In genomic region chr5:140226871-140227270, GRCm38 (mm10) we compare ENCODE assay signal across 27 mouse cellular contexts.
DNase-seq lines count a peak whose midpoint lies in the region; ATAC-seq and TF ChIP-seq lines count a peak whose summit lies in the region.
"Had no signal": no experiment of that assay in that cellular context is flagged by ENCODE, and none has a peak within 500 bp of the region (broad histone marks: within the 10 kb centered on the region; RNA-seq: fewer than 3 reads in every experiment).

No protein-coding gene starts in this region.

- H3K4me2 ChIP-seq in forebrain, embryonic 13.5 days, result no peak overlapping the region
- no peak overlapping the region for H3K4me2 ChIP-seq in forebrain, postnatal 0 days (ENCODE audit: low read depth)
- H3K4me2 ChIP-seq in kidney, embryonic 16.5 days (replicated peaks; ENCODE audit: low read depth, low read length), result no peak overlapping the region
- H3K4me2 ChIP-seq: embryonic facial prominence, embryonic 12.5 days; heart, embryonic 13.5 days; limb, embryonic 12.5 days; liver, embryonic 15.5 days; lung, embryonic 14.5 days; neural tube, embryonic 15.5 days had no signal

- no peak for TF ChIP-seq CTCF in forebrain, postnatal 0 days (IDR thresholded peaks at IDR 0.05; ENCODE audit: low read depth)
- no peak for TF ChIP-seq CTCF in kidney, adult 2 months (conservative IDR thresholded peaks at IDR 0.05; ENCODE audit: insufficient read depth, insufficient read length, low read depth, low read length)
- TF ChIP-seq CTCF in thymus, adult 2 months (IDR thresholded peaks at IDR 0.05; ENCODE audit: borderline replicate concordance, control insufficient read depth, extremely low read depth, insufficient read depth, low read length, poor library complexity), result no peak

- WGBS in forebrain, embryonic 13.5 days, result 80% methylated on average over 3 of the region's 3 CpGs
- whole genome bisulfite sequencing in forebrain, postnatal 0 days, result 82% methylated on average over 3 of the region's 3 CpGs
- WGBS in kidney, embryonic 16.5 days, result 94% methylated on average over 3 of the region's 3 CpGs
- 90% methylated on average over 3 of the region's 3 CpGs for WGBS in kidney, adult 2 months
- WGBS in thymus, adult 2 months, result 29% methylated on average over 3 of the region's 3 CpGs

- H3K27ac ChIP-seq in forebrain, embryonic 13.5 days, result peak overlapping the region; percentile 31; the same call in 1 of the 2 replicates
- no peak overlapping the region for H3K27ac ChIP-seq in forebrain, postnatal 0 days (ENCODE audit: low read depth, low read length)
- 0 out of 2 replicates have a peak overlapping the region, but pooled peaks have one; percentile 13 for H3K27ac ChIP-seq in kidney, embryonic 16.5 days (ENCODE audit: low read length)
- no peak overlapping the region for H3K27ac ChIP-seq in kidney, adult 2 months (ENCODE audit: insufficient read depth, low read depth, low read length)
- H3K27ac ChIP-seq in thymus, adult 2 months (ENCODE audit: control insufficient read depth, insufficient read depth, low read length), result peak overlapping the region; percentile 76
- H3K27ac ChIP-seq: embryonic facial prominence, embryonic 12.5 days; gastrocnemius, adult 2 months; heart, embryonic 13.5 days; layer of hippocampus, adult 2 months; left cerebral cortex, adult 2 months; limb, embryonic 12.5 days; liver, embryonic 15.5 days; neural tube, embryonic 15.5 days had no signal

- H3K4me1 ChIP-seq in forebrain, embryonic 13.5 days, result peaks cover 20% of the 10 kb centered on the region
- no peaks in the 10 kb centered on the region for H3K4me1 ChIP-seq in forebrain, postnatal 0 days (ENCODE audit: insufficient read depth)
- H3K4me1 ChIP-seq in kidney, embryonic 16.5 days (ENCODE audit: insufficient read depth, low read length), result peaks cover 9% of the 10 kb centered on the region; the same call in 1 of the 2 replicates
- 0 out of 2 replicates have a peak, but pooled peaks cover 5% of the 10 kb centered on the region for H3K4me1 ChIP-seq in kidney, adult 2 months (ENCODE audit: control insufficient read depth, insufficient read depth, low read length)
- peaks cover 64% of the 10 kb centered on the region for H3K4me1 ChIP-seq in thymus, adult 2 months (replicated peaks; ENCODE audit: control insufficient read depth, insufficient read depth, low read length)
- H3K4me1 ChIP-seq: heart, embryonic 13.5 days; liver, embryonic 15.5 days had no signal

- no peak overlapping the region for H3K4me3 ChIP-seq in forebrain, embryonic 13.5 days
- H3K4me3 ChIP-seq in forebrain, postnatal 0 days (ENCODE audit: low read depth, low read length), result no peak overlapping the region
- H3K4me3 ChIP-seq in kidney, embryonic 16.5 days (ENCODE audit: low read length), result no peak overlapping the region
- H3K4me3 ChIP-seq in kidney, adult 2 months (ENCODE audit: insufficient read depth, low read depth, low read length), result no peak overlapping the region
- H3K4me3 ChIP-seq in thymus, adult 2 months (ENCODE audit: control insufficient read depth, insufficient read depth, low read length), result no peak overlapping the region
- H3K4me3 ChIP-seq: embryonic facial prominence, embryonic 12.5 days; gastrocnemius, adult 2 months; heart, embryonic 13.5 days; layer of hippocampus, adult 2 months; left cerebral cortex, adult 2 months; limb, embryonic 12.5 days; liver, embryonic 15.5 days; neural tube, embryonic 15.5 days had no signal

- TF ChIP-seq POLR2A in kidney, adult 2 months (IDR thresholded peaks at IDR 0.05; ENCODE audit: low read depth, low read length), result no peak
- no peak for TF ChIP-seq POLR2A in thymus, adult 2 months (IDR thresholded peaks at IDR 0.05; ENCODE audit: control insufficient read depth, extremely low read depth, insufficient read depth, low read length, poor library complexity)

- H3K27me3 ChIP-seq in forebrain, embryonic 13.5 days, result no peaks in the 10 kb centered on the region
- no peaks in the 10 kb centered on the region for H3K27me3 ChIP-seq in forebrain, postnatal 0 days (ENCODE audit: insufficient read depth, low read length)
- H3K27me3 ChIP-seq in kidney, embryonic 16.5 days (ENCODE audit: insufficient read depth, low read length), result no peaks in the 10 kb centered on the region
- H3K27me3 ChIP-seq in kidney, adult 2 months (replicated peaks; ENCODE audit: control insufficient read depth, insufficient read depth, low read length), result no peaks in the 10 kb centered on the region
- H3K27me3 ChIP-seq in thymus, adult 2 months (ENCODE audit: control insufficient read depth, insufficient read depth, low read length), result no peaks in the 10 kb centered on the region
- H3K27me3 ChIP-seq: embryonic facial prominence, embryonic 12.5 days; heart, embryonic 13.5 days; limb, embryonic 12.5 days; liver, embryonic 15.5 days; neural tube, embryonic 15.5 days had no signal

- no peak for ATAC-seq in forebrain, embryonic 13.5 days
- no peak for ATAC-seq in forebrain, postnatal 0 days
- no peak for ATAC-seq in kidney, embryonic 16.5 days (ENCODE audit: low FRiP score, low TSS enrichment)
- ATAC-seq in frontal cortex, adult (ENCODE audit: low TSS enrichment), result no peak
- ATAC-seq: intestine, postnatal 0 days had no signal

- no peaks in the 10 kb centered on the region for H3K9me3 ChIP-seq in forebrain, embryonic 13.5 days (replicated peaks)
- no peaks in the 10 kb centered on the region for H3K9me3 ChIP-seq in forebrain, postnatal 0 days (ENCODE audit: low read length)
- no peaks in the 10 kb centered on the region for H3K9me3 ChIP-seq in kidney, embryonic 16.5 days (ENCODE audit: low read length)
- H3K9me3 ChIP-seq: embryonic facial prominence, embryonic 12.5 days; heart, embryonic 13.5 days; limb, embryonic 12.5 days; liver, embryonic 15.5 days; neural tube, embryonic 15.5 days had no signal

- H3K36me3 ChIP-seq in forebrain, embryonic 13.5 days (ENCODE audit: poor library complexity, severe bottlenecking), result no peaks in the 10 kb centered on the region
- no peaks in the 10 kb centered on the region for H3K36me3 ChIP-seq in forebrain, postnatal 0 days (ENCODE audit: insufficient read depth)
- H3K36me3 ChIP-seq in kidney, embryonic 16.5 days (ENCODE audit: insufficient read depth, low read length), result no peaks in the 10 kb centered on the region
- H3K36me3 ChIP-seq in kidney, adult 2 months (ENCODE audit: control insufficient read depth, insufficient read depth, low read length), result no peaks in the 10 kb centered on the region
- no peaks in the 10 kb centered on the region for H3K36me3 ChIP-seq in thymus, adult 2 months (ENCODE audit: control insufficient read depth, insufficient read depth, low read length)
- H3K36me3 ChIP-seq: embryonic facial prominence, embryonic 12.5 days; heart, embryonic 13.5 days; liver, embryonic 15.5 days; neural tube, embryonic 15.5 days had no signal

- no peak for DNase-seq in forebrain, postnatal 0 days
- DNase-seq in kidney, adult 2 months, result no peak
- no peak for DNase-seq in thymus, adult 2 months
- no peak for DNase-seq in thymus, postnatal 10 days (ENCODE audit: low spot score in 2 of 2)
- DNase-seq: adrenal gland, postnatal 14 days; cerebellum, adult 11 months; cerebellum, adult 9-11 months; embryo, embryonic 11 days; gastrocnemius, adult 2 months; heart, postnatal 10 days; kidney, postnatal 14 days; lung, embryonic 14.5 days; lung, postnatal 14 days; midbrain, embryonic 14.5 days; retina, postnatal 1 day; right cerebral cortex, postnatal 14 days had no signal

- no peak overlapping the region for H3K9ac ChIP-seq in forebrain, embryonic 13.5 days
- H3K9ac ChIP-seq in forebrain, postnatal 0 days, result no peak overlapping the region
- H3K9ac ChIP-seq in kidney, embryonic 16.5 days (replicated peaks; ENCODE audit: low read length), result no peak overlapping the region
- H3K9ac ChIP-seq: embryonic facial prominence, embryonic 12.5 days; heart, embryonic 13.5 days; limb, embryonic 12.5 days; liver, embryonic 15.5 days; lung, embryonic 14.5 days; neural tube, embryonic 15.5 days had no signal

Comparison
In these comparisons a context has a peak if more than half of its experiments do, and no peak if none do; other contexts are left out.
1. H3K27ac ChIP-seq: peak in forebrain, embryonic 13.5 days (single experiment), kidney, embryonic 16.5 days (single experiment) and thymus, adult 2 months (single experiment); none in forebrain, postnatal 0 days (single experiment) and kidney, adult 2 months (single experiment).